Mouse (Mus musculus) cerebellum, adult 2 months (tissue): ENCODE data around the gene Cdkl5. TPM values are rescaled to one million over a fixed set of nuclear protein-coding genes. Genes with fewer than 3 reads are reported as not detected.

ENCODE experiments used
- DNase-seq, 2 experiments: peaks; one replicate each; pipeline ENCODE4 v3.0.0; 2021
- H3K27ac ChIP-seq: fragments of 200-500 bp; 2 replicates; pipeline ENCODE4 v1.5.1; 2012; ENCODE audit warnings: low read length, control low read depth, inconsistent platforms; ENCODE audit not compliant: insufficient read depth
- H3K27me3 ChIP-seq: fragments of 200-500 bp; 2 replicates; pipeline ENCODE4 v1.6.1; 2012; ENCODE audit warnings: inconsistent platforms, mild to moderate bottlenecking, low read length, moderate library complexity; ENCODE audit not compliant: control insufficient read depth, insufficient read depth
- H3K4me1 ChIP-seq: fragments of 200-500 bp; 2 replicates; pipeline ENCODE4 v1.6.1; 2011; ENCODE audit warnings: low read length; ENCODE audit not compliant: control insufficient read depth, insufficient read depth
- H3K4me3 ChIP-seq: fragments of 200-500 bp; replicated peaks from 2 replicates; pipeline ENCODE3; 2011; ENCODE audit warnings: mild to moderate bottlenecking, low read depth, low read length, control low read depth; ENCODE audit not compliant: insufficient read depth
- CTCF ChIP-seq: fragments of 200-500 bp; IDR thresholded peaks from 2 replicates; pipeline ENCODE4 v1.5.1; 2011; ENCODE audit warnings: low read depth, mild to moderate bottlenecking, control low read depth, low read length, moderate library complexity, borderline replicate concordance; ENCODE audit not compliant: insufficient read depth
- POLR2A ChIP-seq: fragments of 200-500 bp; IDR thresholded peaks from 2 replicates; pipeline ENCODE4 v1.6.1; 2011; ENCODE audit warnings: low read length, control low read depth, borderline replicate concordance; ENCODE audit not compliant: insufficient read depth
- WGBS: fragments of 180-500 bp; shearing (Covaris S2); methylation state at CpG from one replicate; pipeline ENCODE4 v1.1.7; 2018; 5-methylcytosine and 5-hydroxymethylcytosine counted together
- polyA plus RNA-seq: library from polyadenylated mRNA; depleted of rRNA; stranded (reverse); fragments of >200 nt; gene quantifications from 2 replicates; pipeline ENCODE4 v1.2.3, GENCODE M21; 2012

Gene Cdkl5
- polyA plus RNA-seq, 1 experiment: 13.5 TPM

DNA sequence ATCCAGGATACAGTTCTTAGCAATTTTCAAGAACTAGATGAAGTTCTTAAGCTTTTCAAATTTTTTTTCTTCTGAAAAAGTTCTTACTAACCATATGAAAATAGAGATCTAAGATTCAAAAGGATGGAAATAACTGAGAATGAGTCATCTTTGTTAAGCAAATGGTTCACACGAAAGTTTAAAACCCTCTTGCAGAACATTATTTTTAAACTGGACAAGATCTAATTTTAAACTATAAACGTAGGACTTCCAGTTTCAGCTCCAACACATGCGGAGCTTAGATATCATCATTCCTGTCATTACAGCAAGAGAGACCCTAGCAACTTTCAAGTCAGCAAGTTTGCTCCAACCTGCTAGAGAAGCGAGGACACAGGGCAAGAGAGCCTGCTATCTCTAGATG, 88.0 kb downstream of the Cdkl5 start:
- Histone ChIP-seq H3K27me3 (no peaks in the 10 kb centered on the region), H3K4me3 (no peak overlapping the region), H3K27ac (no peak overlapping the region), H3K4me1 (no peaks in the 10 kb centered on the region; the same call in 1 of the 2 replicates)
- TF ChIP-seq POLR2A (no peak), CTCF (no peak)
- no peak for DNase-seq
- WGBS: 70% methylated on average over 4 of the region's 4 CpGs

- Histone ChIP-seq H3K4me3 (no peak overlapping the region), H3K4me1 (no peaks in the 10 kb centered on the region; the same call in 1 of the 2 replicates), H3K27ac (no peak overlapping the region), H3K27me3 (no peaks in the 10 kb centered on the region)
- 85% methylated on average over 4 of the region's 4 CpGs for WGBS
- TF ChIP-seq CTCF (no peak), POLR2A (no peak)
- no peak for DNase-seq
Observed at GRCm38 (mm10) chrX:160905913-160906312, 88.6 kb downstream of the Cdkl5 start.

- Histone ChIP-seq H3K4me3 (no peak overlapping the region), H3K27ac (peak overlapping the region; percentile 56; the same call in 1 of the 2 replicates), H3K4me1 (no peaks in the 10 kb centered on the region; the same call in 1 of the 2 replicates), H3K27me3 (no peaks in the 10 kb centered on the region)
- WGBS: 17% methylated on average over 2 of the region's 2 CpGs
- peak in 1 of 2 experiments; percentile 28 for DNase-seq
- TF ChIP-seq CTCF: no peak
- TF ChIP-seq POLR2A: no peak
Observed at GRCm38 (mm10) chrX:160905041-160905678, 89.3 kb downstream of the Cdkl5 start.

DNA sequence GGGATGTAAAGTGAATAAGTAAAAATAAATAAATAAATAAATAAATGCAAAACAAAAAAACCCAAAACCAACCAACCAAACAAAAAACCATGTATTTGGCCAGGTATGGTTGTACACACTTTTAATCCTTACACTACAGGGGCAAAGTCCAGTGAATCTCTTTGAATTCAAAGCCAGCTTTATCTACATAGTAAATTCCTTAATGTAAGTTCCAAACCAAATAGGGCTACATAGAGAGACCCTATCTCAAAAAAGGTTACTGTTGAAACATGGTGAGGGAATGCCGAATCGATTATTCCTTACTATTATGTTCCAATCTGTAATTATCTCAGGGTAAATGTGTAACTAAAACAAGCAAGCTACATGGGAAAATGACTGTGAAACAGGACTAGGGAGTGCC, 93.4 kb downstream of the Cdkl5 start:
- Histone ChIP-seq H3K27ac (no peak overlapping the region), H3K27me3 (no peaks in the 10 kb centered on the region), H3K4me3 (no peak overlapping the region), H3K4me1 (no peaks in the 10 kb centered on the region; the same call in 1 of the 2 replicates)
- no peak for TF ChIP-seq POLR2A
- no peak for TF ChIP-seq CTCF
- DNase-seq: no peak
- 93% methylated on average over 2 of the region's 2 CpGs for WGBS

DNA sequence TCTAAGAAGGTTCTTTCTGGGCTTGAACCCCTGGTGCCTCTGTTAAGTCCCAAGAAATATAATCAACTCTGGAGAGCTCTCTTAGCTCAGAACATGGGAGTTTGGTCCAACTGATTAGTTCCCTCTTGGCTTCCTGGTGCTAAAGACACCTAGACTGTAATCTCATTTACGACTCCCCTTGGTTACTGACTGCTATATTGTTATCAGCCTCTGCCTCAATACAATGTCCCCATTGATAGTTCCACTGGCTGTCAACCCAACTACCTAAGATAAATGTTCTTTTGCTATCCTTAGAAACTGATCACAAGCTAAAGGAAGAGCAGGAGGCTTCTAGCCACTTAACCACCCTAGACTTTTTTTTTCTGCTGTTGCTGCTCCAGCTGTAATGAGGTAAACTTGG, 102.4 kb downstream of the Cdkl5 start:
- no peaks in the 10 kb centered on the region for H3K4me1 ChIP-seq
- no peaks in the 10 kb centered on the region for H3K27me3 ChIP-seq
- DNase-seq: no peak
- WGBS: 55% methylated on average over 1 of the region's 1 CpGs
- TF ChIP-seq POLR2A: no peak
- no peak for TF ChIP-seq CTCF
- no peak overlapping the region for H3K27ac ChIP-seq
- no peak overlapping the region for H3K4me3 ChIP-seq

GRCm38 (mm10) chrX:160886301-160886700, 108.2 kb downstream of the Cdkl5 start:
- TF ChIP-seq POLR2A (no peak), CTCF (no peak)
- no peak overlapping the region for H3K27ac ChIP-seq
- 12% methylated on average over 2 of the region's 2 CpGs for WGBS

GRCm38 (mm10) chrX:160866576-160866975, 127.9 kb downstream of the Cdkl5 start:
- Histone ChIP-seq H3K27ac (no peak overlapping the region; the same call in 1 of the 2 replicates), H3K27me3 (no peaks in the 10 kb centered on the region), H3K4me3 (no peak overlapping the region), H3K4me1 (no peaks in the 10 kb centered on the region; the same call in 1 of the 2 replicates)
- peak; percentile 49 to 80 for DNase-seq
- WGBS: 42% methylated on average over 4 of the region's 4 CpGs
- no peak for TF ChIP-seq CTCF
- TF ChIP-seq POLR2A: no peak

More at GRCm38 (mm10) chrX:160886301-160886700, 108.2 kb downstream of the Cdkl5 start:
- H3K4me3 ChIP-seq: no peak overlapping the region
- H3K4me1 ChIP-seq: no peaks in the 10 kb centered on the region; the same call in 1 of the 2 replicates
- no peaks in the 10 kb centered on the region for H3K27me3 ChIP-seq
- peak in 1 of 2 experiments; percentile 12 for DNase-seq

DNA sequence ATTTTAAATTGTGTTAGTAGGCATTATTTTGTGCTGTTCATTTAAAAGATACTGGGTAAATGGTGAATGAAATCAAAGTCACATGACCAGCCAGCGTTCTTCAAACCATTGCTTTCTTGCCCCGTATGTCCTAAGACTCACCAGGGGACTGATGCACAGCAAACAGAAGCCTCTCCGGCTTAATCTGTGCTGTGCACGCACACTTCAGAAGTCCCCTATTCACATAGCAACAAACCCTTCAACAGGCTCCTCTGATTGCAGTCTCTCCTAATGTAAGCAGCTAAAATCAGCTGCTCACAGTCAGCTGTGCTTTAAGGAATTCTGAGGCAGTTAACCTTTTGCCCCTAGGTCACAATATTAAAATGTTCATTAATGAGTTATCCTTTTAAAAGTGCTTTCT, 129.5 kb downstream of the Cdkl5 start:
- H3K27ac ChIP-seq: no peak overlapping the region
- 62% methylated on average over 4 of the region's 4 CpGs for WGBS
- no peak for DNase-seq
- no peaks in the 10 kb centered on the region; the same call in 1 of the 2 replicates for H3K4me1 ChIP-seq
- no peaks in the 10 kb centered on the region for H3K27me3 ChIP-seq
- H3K4me3 ChIP-seq: no peak overlapping the region
- no peak for TF ChIP-seq CTCF
- no peak for TF ChIP-seq POLR2A
